Mouse (Mus musculus) T-helper 17 cell (primary cell): ENCODE data around the gene Cend1.

ENCODE experiments used
- in situ Hi-C, 2 experiments: fragments of 300-600 bp; cut with MboI, MseI; formaldehyde crosslinking; loops; 1 replicate in 1 of 2; 2 replicates in 1 of 2; pipeline ENCODE4 v1.15.1; 2025; ENCODE audit warnings: high pct_unique_total_duplicates in 2 of 2

Cend1 gene

DNA sequence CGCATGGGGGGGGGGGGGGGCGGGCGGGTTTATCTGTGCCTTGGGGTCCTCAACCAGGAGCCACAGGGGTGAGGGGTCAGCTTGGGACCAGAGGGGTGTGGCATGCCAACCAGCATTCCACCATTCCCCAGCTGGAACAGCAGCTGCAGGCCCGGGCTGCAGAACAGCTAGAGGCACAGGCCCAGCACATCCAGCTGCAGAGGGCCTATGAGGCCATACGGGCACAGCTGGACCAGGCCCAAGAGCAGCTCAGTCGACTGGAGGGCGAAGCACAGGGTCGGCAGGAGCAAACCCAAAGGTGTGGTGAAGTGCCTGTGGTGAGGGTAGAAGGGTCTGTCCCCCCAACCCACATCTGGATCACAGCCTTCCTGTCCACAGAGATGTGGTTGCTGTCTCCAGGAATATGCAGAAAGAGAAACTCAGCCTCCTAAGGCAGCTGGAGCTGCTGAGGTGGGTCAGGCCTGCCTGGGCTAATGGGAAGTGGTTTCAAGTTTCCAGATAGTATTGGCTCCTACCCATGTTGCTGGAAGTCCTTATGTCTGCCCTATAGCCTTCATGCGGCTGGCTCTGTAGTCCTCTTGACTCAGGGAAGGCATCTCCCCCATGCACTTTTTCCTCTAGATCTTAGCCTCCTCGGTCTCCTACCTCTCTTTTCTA lies 36.2 kb upstream of the Cend1 start:
- in situ Hi-C loops, result no loop called here

DNA sequence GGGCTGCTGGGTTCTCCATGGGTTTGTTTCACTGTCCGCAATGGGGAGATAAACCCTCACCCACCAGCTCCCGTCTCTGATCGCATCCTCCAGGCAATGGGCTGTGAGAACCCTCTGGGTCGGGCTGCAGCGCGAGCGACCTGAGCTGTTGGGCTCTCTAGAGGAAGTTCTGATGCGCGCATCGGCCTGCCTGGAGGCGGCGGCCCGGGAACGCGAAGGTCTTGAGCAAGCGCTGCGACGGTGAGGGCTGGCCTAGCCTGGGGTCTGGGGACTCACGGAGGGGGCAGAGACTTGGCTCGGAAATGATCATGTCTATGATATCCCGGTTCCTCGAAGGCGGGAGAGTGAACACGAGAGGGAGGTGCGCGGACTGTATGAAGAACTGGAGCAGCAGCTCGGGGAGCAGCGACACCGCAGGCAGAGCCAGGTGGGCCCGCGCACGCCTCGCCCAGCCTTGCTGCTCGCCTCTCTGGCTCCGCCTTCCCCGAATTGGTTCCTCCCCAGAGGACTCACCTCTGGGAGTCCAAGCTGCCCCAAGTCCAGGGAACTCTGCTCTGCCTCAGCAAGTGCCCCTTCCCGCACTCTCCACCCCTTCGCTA lies 35.4 kb upstream of the Cend1 start:
- in situ Hi-C loops, result no loop called here

- in situ Hi-C loops, result no loop called here
Measured at GRCm38 (mm10) chr7:141463824-141464602, 34.7 kb upstream of the Cend1 start.

GRCm38 (mm10) chr7:141462333-141462821 lies 33.1 kb upstream of the Cend1 start:
- in situ Hi-C loops, result no loop called here

DNA sequence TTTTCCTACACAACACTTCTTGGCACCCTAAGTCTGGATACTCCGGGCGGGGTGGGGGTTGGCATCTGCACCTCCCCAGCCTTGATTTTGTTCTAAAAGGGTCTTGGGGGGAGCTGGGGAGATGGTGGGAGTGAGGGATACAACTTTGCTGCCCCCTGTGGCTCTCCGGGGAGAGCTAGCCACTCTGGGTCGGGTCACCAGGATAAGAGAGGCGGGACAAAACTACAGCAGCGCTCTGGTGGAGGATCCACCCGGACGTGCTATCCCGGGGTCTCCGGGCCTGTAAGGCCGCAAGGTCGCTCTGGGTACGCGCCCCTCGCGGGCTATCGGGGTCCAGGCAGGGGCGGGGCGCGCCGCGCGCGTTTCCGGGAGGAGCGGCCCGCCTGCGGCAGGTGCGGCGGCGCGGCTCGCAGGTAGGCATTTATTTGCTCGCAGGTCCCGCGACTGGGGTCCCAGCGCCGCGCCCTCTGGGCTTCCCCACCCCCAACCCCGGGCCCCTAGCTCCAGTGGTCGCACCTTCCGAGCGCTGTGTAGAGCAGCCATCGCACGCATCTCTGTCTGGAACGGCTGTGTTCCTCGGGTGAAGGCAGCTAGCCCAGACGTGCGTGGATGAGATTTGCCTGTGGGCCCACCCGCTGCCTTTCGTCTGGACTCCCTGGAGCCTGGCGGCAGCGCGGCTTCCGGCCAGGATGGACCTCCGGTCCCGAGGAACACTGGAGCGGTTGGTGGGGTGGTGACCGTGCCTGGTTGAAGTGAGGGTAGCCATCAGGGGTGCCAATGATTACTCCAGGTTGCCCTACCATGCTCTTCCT lies 32.4 kb upstream of the Cend1 start:
- in situ Hi-C loops, result no loop called here

- in situ Hi-C loops, result no loop called here
Measured at GRCm38 (mm10) chr7:141460391-141461113, 31.3 kb upstream of the Cend1 start, which contains the start of gene Cracr2b. Gene Cracr2b (plus strand): TSS chr7:141461094.

GRCm38 (mm10) chr7:141460001-141460390 lies 30.7 kb upstream of the Cend1 start:
- in situ Hi-C loops, result no loop called here

- in situ Hi-C loops, result loop anchor here in 1 of 2 experiments (5.0 kb wide), 1 partner anchor 47 kb away; the partner anchor contains the start of gene Gatd1
Measured at GRCm38 (mm10) chr7:141459301-141459711, 30.0 kb upstream of the Cend1 start.

DNA sequence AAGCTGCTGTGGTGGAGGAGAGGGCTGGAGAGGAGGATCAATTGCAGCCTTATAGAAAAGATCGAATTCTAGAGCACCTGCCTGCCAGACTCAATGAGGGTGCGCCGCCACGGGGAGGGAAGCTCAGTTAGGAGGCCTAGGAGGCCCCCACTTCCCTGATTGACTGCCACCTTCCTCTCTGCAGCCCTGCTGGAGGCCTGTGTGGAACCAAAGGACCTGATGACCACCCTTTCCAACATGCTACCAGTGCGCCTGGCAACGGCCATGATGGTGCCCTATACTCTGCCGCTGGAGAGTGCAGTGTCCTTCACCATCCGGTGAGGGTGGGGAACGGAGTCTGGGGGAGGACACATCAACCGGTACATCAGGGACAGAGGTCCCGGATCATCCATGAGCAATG lies 29.4 kb upstream of the Cend1 start:
- in situ Hi-C loops, result loop anchor here in 1 of 2 experiments (5.0 kb wide), 1 partner anchor 46 kb away; the partner anchor contains the start of gene Gatd1

DNA sequence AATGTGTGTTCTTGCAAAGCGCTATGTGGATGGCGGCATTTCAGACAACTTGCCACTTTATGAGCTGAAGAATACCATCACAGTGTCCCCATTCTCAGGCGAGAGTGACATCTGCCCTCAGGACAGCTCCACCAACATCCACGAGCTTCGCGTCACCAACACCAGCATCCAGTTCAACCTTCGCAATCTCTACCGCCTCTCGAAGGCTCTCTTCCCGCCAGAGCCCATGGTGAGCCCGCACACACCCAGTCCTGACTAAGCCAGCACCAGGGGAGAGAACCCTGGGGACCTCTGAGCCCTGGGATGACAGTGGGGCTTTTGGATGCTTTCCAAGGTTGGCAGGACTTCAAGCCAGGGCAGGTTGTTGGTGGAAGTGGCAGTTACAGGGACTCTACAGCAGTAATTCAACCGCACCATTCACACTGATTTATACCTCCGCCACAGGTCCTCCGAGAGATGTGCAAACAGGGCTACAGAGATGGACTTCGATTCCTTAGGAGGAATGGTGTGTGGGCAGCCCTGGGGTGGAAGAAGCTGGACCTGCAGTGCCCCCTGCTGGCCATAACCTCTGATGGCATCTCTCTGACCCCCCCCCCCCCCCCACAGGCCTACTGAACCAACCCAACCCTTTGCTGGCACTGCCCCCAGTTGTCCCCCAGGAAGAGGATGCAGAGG lies 28.8 kb upstream of the Cend1 start:
- in situ Hi-C loops, result loop anchor here in 1 of 2 experiments (5.0 kb wide), 1 partner anchor 46 kb away; the partner anchor contains the start of gene Gatd1

- in situ Hi-C loops, result loop anchor here in 1 of 2 experiments (5.0 kb wide), 1 partner anchor 45 kb away; the partner anchor contains the start of gene Gatd1
Measured at GRCm38 (mm10) chr7:141457236-141457635, 27.9 kb upstream of the Cend1 start.

DNA sequence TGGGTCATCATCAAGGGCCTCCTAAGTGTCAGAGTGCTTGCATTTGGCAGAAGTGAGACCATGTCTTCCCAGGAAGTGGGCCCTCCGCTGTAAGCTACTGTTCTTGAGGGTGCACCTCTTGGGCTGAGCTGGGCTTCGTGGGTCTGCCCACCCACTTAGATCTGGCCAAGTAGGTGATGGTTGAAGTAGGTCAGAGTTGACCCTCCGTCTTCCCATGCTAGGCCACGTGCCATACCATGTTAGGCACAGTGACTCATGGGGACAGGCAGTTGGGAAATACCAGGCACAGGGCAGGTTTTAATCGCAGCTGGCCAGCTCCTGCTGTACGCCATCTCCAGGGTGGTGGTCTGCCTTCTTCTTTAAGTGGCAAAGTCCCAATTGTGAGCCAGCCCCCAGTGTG lies 27.4 kb upstream of the Cend1 start:
- in situ Hi-C loops, result loop anchor here in 1 of 2 experiments (5.0 kb wide), 1 partner anchor 44 kb away; the partner anchor contains the start of gene Gatd1

GRCm38 (mm10) chr7:141455610-141456314 lies 26.5 kb upstream of the Cend1 start:
- in situ Hi-C loops, result loop anchor here in 1 of 2 experiments (5.0 kb wide), 1 partner anchor 43 kb away; the partner anchor contains the start of gene Gatd1

DNA sequence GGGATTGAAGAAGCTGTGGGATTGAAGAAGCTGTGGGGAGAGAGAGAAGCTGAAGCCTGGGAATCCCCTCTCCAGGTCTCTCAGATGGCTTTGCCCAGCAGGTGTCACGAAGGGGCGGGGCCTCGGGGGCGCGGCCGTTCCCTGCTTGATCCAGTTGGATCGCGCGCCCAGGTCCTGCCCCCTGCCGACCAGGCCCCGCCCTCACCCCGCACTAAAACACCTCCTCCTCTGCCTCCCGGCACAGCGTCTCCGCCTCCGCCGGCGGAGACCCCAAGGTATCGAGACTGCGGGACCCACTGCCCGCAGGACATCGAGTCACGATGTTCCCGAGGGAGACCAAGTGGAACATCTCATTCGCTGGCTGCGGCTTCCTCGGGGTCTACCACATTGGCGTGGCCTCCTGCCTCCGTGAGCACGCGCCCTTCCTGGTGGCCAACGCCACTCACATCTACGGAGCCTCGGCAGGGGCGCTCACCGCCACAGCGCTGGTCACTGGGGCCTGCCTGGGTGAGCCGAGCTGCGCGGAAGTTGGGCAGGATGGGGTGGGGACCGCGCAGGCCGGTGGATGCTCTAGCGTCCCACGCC lies 25.8 kb upstream of the Cend1 start, which contains the start of gene Pnpla2:
Gene Pnpla2 (plus strand): TSS at position 232 of the 585 bp plus-strand sequence.
- in situ Hi-C loops, result loop anchor here in 1 of 2 experiments (5.0 kb wide), 1 partner anchor 43 kb away; the partner anchor contains the start of gene Gatd1

- in situ Hi-C loops, result no loop called here
Measured at GRCm38 (mm10) chr7:141453636-141454035, 24.3 kb upstream of the Cend1 start.

DNA sequence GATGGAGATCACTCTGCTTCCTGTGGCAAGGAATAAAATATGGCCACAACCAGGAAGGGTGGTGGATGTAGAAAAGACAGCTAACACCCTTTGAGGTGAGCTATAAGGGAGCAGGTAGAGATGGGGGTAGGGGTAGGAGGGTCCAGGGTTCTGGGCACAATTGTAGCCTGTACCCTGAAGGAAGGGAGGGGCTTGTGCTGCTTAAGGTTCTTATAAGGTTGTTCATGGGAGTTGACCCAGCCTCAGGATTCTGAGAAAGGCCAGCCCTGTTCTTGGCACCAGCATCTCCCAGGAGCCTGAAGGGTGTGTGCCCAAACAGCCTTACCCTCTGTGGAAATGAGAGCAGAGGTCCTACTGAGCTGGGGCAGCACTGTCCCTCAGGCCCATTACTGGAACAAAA lies 22.6 kb upstream of the Cend1 start:
- in situ Hi-C loops, result no loop called here

DNA sequence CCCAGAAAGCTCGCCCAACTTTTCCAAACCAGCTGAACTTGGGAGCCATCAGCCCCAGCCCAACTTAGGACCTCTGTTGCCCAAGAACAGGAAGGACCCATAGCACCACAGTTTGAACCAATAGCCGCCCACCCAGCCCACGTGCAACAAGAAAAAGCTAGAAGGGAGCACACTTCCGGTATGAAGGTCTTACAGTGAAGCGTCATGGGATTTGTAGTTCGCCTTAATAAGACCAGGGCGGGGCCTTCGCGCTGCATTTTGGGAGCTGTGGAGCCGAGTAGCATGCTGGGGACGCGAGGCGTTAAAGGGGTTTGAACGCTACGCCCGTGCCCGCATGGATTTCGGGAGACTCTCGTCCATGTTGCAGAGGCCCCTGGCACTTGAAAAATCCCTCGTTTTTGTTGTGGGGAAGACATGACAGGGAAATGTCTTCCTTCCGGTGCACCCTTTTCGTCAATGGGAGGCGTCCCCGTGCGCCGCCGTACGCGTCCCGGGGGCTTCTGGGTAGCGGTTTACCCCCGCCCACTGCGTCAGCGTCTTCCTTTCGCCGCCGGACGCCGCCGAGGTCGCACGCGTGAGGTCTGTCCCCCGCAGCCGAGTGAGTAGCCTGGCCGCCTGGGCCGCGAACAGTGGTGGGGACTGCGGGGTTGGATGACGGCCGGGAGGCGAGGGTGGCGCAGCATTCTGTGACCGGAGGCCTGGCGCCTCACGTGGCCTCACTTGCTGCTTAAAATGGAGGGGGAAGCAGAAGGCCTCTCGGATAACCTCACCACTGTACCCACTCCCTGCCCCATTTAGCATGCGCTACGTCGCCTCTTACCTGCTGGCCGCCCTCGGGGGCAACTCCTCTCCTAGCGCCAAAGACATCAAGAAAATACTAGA lies 18.1 kb upstream of the Cend1 start, which contains the start of gene Rplp2:
Gene Rplp2 (plus strand): TSS at position 261 of the 882 bp plus-strand sequence.
- in situ Hi-C loops, result no loop called here
